Mouse (Mus musculus) spleen, postnatal 14 days (tissue): ENCODE measurements at regions not wholly inside any gene's neighbourhood (a gene's known extent, or its start where the extent isn't known, plus 50 kb on each side); places are given as distances from the start of the nearest gene placed in this dataset.

Source experiments
- DNase-seq, 2 experiments: peaks; one replicate each; pipeline ENCODE4 v3.0.0; 2021 to 2022; ENCODE audit warnings: low spot score in 2 of 2

DNA sequence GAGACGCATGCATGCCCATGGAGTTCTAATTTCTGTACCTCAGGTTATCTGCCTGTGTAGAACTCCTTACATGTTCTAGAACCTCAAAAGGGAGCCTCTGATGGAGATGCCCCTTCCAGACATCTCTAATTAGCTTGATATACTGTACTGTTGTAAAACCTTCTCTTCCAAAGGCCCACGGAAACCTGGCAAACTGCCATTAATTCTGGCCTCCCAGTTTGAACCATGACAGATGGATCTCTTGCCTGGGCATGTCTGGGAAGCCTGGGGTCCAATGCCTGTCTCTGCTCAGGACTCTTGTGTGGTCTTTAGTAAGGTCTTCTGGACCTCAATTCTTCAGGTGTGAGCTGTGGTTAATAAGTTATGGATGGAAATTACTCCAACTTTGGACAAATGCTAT lies 207.7 kb upstream of the Camk1g start:
- DNase-seq = no peak

- peak in 1 of 2 experiments; percentile 21 for DNase-seq
Measured at GRCm38 (mm10) chr1:193575986-193576713, 206.1 kb upstream of the Camk1g start.

DNA sequence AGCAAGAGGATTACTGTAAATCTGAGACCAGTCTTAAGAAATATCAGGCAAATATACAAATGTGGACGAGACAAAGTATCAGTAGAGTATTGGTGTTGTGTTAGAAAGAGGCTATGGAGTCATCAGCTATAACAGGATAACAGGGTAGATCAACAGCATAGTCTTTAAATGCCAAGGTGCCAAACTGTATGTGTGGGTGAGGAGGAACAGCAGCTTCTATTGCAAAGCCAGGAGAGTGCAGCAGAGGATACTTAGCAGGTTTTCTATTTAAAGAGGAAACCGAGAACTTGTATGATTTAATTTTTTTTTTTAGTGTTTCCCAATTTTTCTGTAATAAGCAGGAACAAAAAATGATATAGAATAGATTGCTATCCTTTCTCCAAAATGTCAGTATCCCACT lies 202.7 kb upstream of the Camk1g start:
- no peak for DNase-seq

DNA sequence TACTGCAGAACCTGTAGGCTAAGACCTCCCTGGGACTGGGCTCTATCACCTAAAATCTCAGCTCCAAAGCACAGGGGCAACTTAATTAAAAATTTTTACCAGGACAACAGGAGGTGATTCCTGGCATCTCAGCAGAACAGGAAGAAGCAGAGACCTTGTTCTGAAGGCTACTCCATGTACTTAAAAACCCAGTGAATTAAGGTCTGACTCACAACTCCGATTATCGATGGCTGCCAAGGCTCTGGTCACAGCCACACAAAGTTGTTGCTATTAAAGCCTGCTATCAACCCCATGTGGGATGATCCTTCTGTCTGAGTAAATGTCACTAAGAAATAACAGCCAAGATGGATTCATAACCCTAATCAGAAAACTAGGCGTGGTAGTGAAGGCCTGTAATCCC lies 202.3 kb upstream of the Camk1g start:
- DNase-seq = no peak

- no peak for DNase-seq
Measured at GRCm38 (mm10) chr1:193571088-193571487, 201.0 kb upstream of the Camk1g start.

DNA sequence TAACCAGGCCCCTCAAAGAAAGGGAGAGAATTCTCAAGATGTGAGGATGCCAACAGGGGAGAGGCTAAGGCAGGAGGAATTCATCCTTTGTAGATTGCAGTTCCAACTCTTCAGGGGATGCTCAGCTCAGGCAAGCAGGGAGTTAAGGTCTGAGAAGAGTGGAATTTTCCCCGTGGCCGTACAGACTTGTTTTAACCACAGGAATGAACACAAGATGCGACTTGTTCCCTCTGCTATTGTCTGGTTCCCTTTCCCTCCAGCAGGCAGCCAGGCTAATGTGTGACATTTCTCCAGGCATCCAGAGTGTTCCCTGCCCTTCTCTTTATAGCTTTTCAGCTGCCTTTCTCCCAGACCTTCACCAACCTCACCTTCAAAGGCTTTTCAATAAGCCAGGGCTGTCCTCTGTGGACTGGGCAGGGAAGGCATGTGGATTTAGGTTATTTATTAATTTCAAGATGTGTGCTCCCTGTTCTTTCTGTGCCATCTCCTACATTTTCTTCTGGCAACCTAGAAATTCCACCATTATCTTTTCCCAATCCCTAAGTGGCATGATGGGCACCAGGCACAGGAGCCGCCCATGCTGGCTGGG lies 198.6 kb upstream of the Camk1g start:
- no peak for DNase-seq

GRCm38 (mm10) chr1:193567217-193567616 lies 197.1 kb upstream of the Camk1g start:
- DNase-seq = no peak

DNA sequence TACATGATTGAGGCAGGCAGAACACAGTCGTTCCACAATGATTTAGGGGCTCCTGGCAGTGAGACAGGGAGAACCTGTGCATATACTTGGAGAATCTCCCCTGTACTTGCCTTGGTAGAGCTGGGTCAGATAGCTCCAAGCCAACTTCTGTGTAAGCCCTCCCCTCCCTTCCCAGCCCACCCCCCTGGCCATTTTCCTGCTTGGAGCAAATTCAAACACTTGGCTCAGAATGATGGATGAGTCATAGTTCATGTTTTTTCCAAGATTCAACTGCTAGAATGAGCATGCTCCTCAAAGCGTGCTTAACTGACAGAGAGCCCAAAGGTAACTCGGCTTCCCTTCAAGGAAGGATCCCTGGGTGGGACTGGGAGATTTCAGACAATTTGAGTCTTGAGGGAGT lies 194.1 kb upstream of the Camk1g start:
- DNase-seq = no peak

DNA sequence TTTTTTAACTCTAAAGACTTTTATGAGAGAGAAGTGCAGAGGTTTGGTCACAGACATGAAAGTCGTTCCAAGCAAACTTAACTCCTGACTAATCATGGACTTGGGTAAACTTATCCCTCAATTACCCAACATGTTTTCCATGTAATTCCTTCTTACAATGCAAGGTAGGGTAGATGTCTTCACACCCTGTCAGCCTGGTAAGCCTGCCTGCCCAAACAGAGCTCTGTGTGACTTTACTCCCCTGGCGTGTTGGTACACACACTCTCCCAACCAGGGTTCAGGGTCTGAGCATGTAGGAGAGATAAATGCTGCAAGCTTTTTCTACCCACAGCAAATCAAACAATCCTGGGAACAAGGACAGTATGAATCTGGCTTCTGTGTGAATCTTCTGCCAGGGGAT lies 192.1 kb upstream of the Camk1g start:
- DNase-seq = no peak

GRCm38 (mm10) chr1:193558122-193558521 lies 188.0 kb upstream of the Camk1g start:
- DNase-seq = no peak

DNA sequence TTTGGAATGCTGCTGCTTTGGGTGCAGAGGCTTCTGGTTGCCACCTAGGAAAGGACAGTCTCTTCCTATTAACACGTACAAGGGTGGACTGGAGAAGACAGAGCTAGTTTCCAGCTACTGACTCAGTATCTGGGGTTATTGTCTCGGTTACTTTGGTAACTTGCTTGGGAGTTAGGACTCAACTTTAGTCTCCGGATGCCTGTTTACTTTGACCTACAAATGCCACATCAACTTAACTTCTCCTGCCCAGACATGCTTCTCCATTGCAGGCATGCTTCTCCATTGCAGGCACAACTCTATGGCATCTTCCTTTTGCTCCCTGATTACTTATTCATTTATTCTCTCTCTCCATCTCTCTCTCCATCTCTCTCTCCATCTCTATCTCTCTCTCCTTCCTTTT lies 184.6 kb upstream of the Camk1g start:
- no peak for DNase-seq

DNA sequence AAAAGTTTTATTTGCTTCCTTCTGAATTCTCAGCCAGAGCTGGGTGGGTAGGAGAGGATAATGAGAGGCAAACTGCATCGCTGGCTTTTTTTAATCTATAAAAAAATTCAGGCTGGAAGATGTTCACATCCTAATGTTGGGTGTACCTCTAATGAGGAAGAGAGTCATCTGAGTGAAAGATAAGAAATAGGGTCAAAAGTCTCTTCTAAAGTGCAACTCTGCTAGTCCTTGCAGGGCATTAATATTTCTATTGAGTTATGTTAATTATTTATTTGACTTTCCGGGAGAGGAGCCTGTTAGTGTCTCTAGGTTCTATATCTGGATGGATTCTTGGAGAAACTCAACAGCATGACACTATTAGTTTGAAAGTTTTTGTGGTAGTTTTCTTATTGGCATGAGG lies 182.2 kb upstream of the Camk1g start:
- DNase-seq = no peak

DNA sequence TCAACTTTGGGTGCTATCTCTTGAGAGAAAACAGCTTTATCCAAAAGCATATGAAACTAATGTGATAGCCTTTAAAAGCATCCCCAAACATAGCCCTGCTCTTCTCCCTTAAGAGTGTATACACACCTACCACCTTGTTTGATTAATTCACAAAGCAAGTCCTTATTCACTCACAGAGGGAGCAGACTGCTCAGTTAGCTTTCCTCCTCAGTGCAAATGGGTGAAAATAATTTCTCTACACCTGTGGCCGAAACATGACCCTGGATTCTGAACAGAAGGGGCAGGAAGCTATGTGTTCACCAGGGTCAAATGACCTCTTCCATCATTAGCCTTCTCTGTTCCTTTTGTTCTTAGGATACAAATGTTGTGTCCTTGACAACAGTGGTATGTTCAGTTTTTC lies 181.2 kb upstream of the Camk1g start:
- no peak for DNase-seq

DNA sequence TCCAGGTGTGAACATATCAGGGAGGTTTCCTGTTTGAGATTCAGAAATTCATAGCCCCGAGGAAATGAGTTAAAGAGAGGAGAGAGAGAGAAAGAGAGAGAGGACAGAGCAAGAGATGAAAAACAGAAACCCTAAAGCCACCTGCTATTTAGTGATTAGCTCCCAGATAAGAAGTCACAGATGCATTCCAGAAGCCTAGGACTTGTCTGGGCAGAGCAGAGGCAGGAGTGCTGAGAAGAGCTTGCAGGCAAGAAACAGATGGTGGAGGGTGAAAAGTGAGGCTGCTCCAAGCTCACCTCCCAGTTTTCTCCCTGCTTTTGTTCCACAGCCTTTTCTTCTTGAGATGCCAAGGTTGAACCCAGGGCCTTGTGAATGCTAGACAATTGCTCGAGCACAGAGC lies 180.7 kb upstream of the Camk1g start:
- no peak for DNase-seq

DNA sequence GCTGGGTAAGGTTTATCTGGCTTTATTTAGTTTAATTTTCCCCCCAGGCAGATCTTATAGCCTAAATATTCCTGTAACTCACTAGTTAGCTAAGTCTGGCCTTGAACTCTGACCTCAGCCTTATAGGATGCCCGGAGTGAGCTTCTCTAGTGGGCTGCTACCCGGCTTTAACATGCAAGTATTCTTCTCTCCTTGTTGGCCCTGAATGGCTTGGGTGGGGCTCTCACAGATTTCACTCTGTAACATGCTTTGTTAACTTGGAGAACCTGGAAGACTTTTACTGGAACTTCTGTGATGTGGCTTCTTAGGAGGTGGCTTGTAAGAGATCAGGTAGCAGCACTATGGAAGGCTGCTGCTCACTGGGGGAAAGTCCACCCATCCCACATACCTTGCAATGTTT lies 177.3 kb upstream of the Camk1g start:
- no peak for DNase-seq

DNA sequence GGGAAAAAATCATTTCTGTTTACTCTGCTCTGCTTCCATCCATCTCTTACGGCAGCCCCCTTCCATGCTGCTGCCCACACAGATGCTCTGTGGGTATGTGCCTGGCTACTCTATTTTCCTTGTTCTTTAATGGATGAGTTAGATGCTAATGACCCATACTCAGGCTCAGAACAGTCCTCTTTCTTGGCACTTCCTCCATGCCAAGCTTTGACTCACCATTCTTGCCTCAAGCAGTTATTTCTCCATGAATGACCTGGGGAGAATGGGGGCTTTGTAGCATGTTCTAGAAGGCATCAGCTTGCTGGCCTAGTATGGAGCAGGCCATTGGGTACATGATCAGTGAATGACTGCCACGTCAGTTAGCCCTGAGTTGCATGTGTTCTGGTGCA lies 175.9 kb upstream of the Camk1g start:
- no peak for DNase-seq

DNA sequence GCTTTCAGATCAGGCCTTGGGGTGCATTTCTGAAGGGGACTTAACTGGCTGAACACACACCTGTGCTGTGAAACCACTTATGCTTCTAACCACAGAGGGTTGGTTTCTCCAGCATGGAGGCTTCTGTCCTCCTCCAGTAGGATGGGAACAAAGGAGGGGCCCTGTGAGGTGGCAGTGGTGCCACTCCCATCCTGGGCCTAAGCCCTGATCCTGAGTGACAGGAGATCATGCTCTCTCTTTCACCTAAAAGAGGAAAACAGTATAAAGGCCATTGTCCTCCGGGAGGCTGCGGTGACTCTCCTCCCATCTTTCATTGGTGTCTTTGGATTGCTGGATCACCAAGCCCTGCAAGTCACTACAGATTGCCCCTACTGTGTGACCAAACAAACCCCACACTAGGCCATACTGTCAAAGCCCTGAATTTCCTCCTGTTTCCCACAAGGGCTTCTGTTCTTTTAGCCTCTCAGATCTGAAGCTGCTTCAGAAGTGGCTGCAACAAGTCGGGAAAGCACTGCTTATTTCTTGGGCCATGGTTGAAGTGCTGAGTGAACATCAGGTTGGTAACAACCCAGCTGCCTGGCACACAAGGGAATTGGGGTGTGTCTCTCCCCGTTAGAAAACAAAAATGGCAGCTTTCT lies 175.4 kb upstream of the Camk1g start:
- no peak for DNase-seq

DNA sequence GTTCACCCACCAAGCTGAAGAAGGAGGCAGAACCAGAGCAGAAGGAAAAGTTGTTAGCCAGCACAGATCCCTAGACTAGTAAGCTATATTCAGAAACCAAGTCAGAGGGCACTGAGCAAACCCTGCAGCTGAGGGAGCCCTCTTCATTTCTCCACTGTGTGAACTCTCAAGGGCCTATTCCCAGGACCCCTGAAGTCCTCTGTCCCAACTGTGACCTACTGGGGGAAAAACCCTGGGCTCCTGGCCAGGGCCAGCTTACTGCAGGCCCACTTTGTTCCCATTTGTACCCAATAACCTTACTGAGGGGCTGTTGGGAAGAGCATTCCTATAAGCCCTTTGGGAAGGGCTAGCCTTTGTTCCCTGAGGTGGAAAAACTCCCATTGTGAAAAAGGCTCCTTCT lies 174.7 kb upstream of the Camk1g start:
- no peak for DNase-seq

GRCm38 (mm10) chr1:193543834-193544233 lies 173.7 kb upstream of the Camk1g start:
- no peak for DNase-seq

DNA sequence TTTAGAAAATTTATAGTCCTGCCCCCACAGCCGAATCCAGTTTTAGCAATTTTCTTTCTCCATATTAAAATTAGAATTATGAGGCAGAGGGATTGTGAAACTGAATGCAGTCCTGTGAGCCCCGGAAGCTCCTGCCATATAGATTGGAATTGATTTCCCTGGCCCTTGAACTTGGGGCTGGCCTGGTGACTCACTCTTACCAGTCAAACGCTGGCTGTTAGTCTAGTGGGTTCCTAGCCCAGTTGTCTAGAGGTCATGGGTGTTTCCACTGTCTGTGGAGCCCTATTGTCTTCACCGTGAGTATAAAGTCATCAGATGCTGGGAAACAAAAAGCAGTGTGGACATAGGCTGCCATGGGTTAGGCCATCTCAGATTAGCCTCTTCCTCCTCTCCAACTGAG lies 173.2 kb upstream of the Camk1g start:
- DNase-seq = no peak

DNA sequence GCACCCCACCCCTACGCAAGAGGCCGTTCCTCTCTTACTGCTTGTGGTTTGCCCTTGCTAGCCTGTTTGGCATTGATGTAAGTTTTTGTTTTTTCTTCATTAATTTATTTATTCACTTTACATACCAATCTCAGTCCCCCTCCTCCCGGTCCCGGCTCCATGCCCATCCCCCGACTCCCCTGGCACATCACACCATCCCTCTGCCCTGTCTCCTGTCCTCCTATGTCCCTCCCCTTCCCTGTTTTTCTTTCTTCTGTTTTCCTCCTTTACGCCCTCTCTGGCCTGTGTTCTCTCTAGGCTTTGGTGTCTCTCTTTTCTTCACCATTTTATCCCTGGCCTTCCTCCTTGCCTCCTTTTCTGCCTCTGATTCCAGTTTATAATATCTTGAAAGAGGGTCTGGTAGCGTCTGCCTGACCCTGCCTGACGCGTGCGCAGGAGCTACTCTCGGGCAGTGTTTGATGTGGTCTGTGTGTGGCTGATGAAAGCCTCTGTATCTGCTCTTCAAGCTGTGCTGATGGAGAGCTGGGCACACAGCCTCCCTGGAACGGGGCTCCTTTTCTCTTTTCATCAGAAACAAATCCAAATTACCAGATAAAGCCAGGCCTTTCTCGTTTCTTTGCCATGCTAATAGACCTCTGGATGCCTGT lies 172.0 kb upstream of the Camk1g start:
- DNase-seq = no peak

GRCm38 (mm10) chr1:193541281-193541680 lies 171.2 kb upstream of the Camk1g start:
- no peak for DNase-seq

- DNase-seq = no peak
Measured at GRCm38 (mm10) chr1:193540486-193540885, 170.4 kb upstream of the Camk1g start.
